In the genomic region with DNA sequence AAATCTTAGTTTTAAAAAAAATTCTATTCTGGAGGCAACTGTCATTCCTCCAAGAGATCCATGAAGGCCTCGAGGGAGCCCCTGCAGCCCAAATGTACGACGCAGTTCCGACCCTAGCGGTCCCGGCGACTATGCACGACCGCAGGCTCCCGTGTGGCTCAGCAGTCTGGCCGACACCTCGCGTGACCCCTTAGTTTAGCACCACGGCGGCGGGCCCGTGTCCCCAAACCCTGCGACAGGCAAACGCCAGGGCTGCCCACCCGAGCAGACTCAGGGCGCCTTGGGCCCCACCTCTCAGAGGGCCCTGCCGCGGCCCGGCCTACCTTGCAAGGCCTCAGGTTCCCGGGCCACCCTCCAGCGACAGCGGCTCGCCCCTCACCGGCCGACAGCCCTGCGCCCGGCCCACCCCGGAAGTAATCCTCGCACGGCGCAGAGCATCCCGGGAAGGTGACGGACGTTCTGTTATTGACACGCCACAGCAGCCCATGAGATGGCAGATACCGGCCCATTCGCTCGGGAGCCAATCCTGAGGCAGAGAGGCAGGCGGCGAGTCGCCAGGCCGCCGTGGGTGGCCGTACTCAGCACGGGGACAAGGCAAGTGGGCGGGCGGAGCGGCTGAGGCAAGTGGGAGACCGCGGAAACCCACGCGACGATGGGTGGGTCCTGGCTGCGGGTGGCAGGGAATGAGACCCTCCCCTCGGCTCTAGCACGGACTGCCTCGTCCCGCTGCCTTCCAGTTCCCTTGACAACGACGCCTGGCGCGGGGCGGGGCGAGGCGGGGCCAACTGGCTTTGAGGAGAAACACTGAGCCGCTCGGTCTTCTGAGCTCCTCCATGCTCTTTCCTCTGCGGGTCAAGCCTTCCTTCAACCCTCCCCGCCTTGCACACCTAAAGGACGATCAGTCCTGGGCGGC, we compare ENCODE assay signal across 7 mouse cellular contexts. TPM values are rescaled to one million over a fixed set of nuclear protein-coding genes. Genes with fewer than 3 reads are reported as not detected.
A peak's percentile ranks its signal among the peaks of the same experiment; 100 is the strongest.
DNase-seq lines count a peak whose midpoint lies in the region; ATAC-seq lines count a peak whose summit lies in the region.

Anks3 (minus strand) TSS at position 409 of the 913 bp plus-strand sequence.

- peak within 1 kb of the TSS; percentile 70 for H3K27ac ChIP-seq in intestine, embryonic 16.5 days (ENCODE audit: low read length)
- H3K27ac ChIP-seq in midbrain, embryonic 11.5 days (ENCODE audit: low read depth, low read length) = peak within 1 kb of the TSS; percentile 77

- H3K27me3 ChIP-seq in intestine, embryonic 16.5 days (replicated peaks; ENCODE audit: control insufficient read depth, insufficient read depth, low read length) = no peaks in the 10 kb centered on the region
- H3K27me3 ChIP-seq in midbrain, embryonic 11.5 days (ENCODE audit: control insufficient read depth, insufficient read depth, low read length) = no peaks in the 10 kb centered on the region

- H3K4me3 ChIP-seq in intestine, embryonic 16.5 days (ENCODE audit: low read length) = peak within 1 kb of the TSS; percentile 94
- H3K4me3 ChIP-seq in midbrain, embryonic 11.5 days (ENCODE audit: low read depth, low read length) = peak within 1 kb of the TSS; percentile 87

- no peaks in the 10 kb centered on the region for H3K9me3 ChIP-seq in intestine, embryonic 16.5 days (ENCODE audit: control insufficient read depth, low read length)
- H3K9me3 ChIP-seq in midbrain, embryonic 11.5 days (ENCODE audit: control insufficient read depth, low read length) = no peaks in the 10 kb centered on the region

- peak within 1 kb of the TSS; percentile 89 for H3K4me2 ChIP-seq in intestine, embryonic 16.5 days (ENCODE audit: low read depth, low read length)
- peak within 1 kb of the TSS; percentile 92 for H3K4me2 ChIP-seq in midbrain, embryonic 11.5 days

- WGBS in intestine, embryonic 16.5 days = under 1% methylated on average over 74 of the region's 76 CpGs
- whole genome bisulfite sequencing in midbrain, embryonic 11.5 days = under 1% methylated on average over 65 of the region's 76 CpGs

- no peaks in the 10 kb centered on the region for H3K36me3 ChIP-seq in intestine, embryonic 16.5 days (ENCODE audit: control insufficient read depth, insufficient read depth, low read length)
- no peaks in the 10 kb centered on the region for H3K36me3 ChIP-seq in midbrain, embryonic 11.5 days (ENCODE audit: control insufficient read depth, insufficient read depth, low read length)

- H3K4me1 ChIP-seq in intestine, embryonic 16.5 days (ENCODE audit: control insufficient read depth, insufficient read depth, low read length) = peaks cover 16% of the 10 kb centered on the region
- peaks cover 10% of the 10 kb centered on the region for H3K4me1 ChIP-seq in midbrain, embryonic 11.5 days (ENCODE audit: control insufficient read depth, insufficient read depth, low read length)

- DNase-seq in adrenal gland, adult 2 months = peak; percentile 99
- DNase-seq in embryo, embryonic 11.5 days (ENCODE audit: low read depth, low spot score) = peak; percentile 84
- peak; percentile 91 to 97 for DNase-seq in gastrocnemius, postnatal 4 days (ENCODE audit: low spot score in 2 of 2)
- DNase-seq in left cerebral cortex, postnatal 36 days (ENCODE audit: low spot score in 2 of 2) = peak; percentile 100
- DNase-seq in midbrain, embryonic 11.5 days (ENCODE audit: low spot score, missing footprints) = peak; percentile 99
- DNase-seq in skeletal muscle tissue, adult 2 months (ENCODE audit: low read depth, low spot score) = peak; percentile 95

- intact Hi-C loops in left cerebral cortex, postnatal 36 days (cut with DNase I) = loop anchor here (1.0 to 2.0 kb wide), 2 partner anchors 49 to 84 kb away; partner anchors contain the start of genes Rogdi and Ubald1

- peak within 1 kb of the TSS; percentile 91 for H3K9ac ChIP-seq in intestine, embryonic 16.5 days (ENCODE audit: low read depth, low read length)
- H3K9ac ChIP-seq in midbrain, embryonic 11.5 days (ENCODE audit: low read length) = peak within 1 kb of the TSS; percentile 82

- ATAC-seq in intestine, embryonic 16.5 days = peak; percentile 99
- peak; percentile 98 for ATAC-seq in midbrain, embryonic 11.5 days (ENCODE audit: low FRiP score)

RNA-seq across cellular contexts. Expression of gene Anks3, which starts in this region (rescaled TPM):
- total RNA-seq in adrenal gland, adult 2 months (2021) = 10 to 100 TPM; 30.8 to 33.9 TPM
- polyA plus RNA-seq in adrenal gland, adult 2 months (2012; rRNA removed) = 39.2 and 45.3 TPM in 2 replicates
- total RNA-seq in gastrocnemius, postnatal 4 days (2021) = 10 to 100 TPM; 25.9 to 27.9 TPM
- polyA plus RNA-seq in intestine, embryonic 16.5 days (2015; fragmentation: Nextera tagmentation; extraction: Ambion mirVana) = 39.7 and 41.3 TPM in 2 replicates
- 10 to 100 TPM; 42.1 to 74.9 TPM for total RNA-seq in left cerebral cortex, postnatal 36 days (2021)
- 39.8 and 42.4 TPM in 2 replicates for polyA plus RNA-seq in midbrain, embryonic 11.5 days (2014; fragmentation: Nextera tagmentation; extraction: Ambion mirVana)

Comparison
In these comparisons a context has a peak if more than half of its experiments do, and no peak if none do; other contexts are left out.
1. Peak in every context shown above with its lines: DNase-seq, ATAC-seq, H3K4me3 ChIP-seq and H3K27ac ChIP-seq.